Mouse (Mus musculus) left cerebral cortex, postnatal 25 days (tissue): ENCODE results near the gene Iglon5. TPM values are rescaled to one million over a fixed set of nuclear protein-coding genes. Genes with fewer than 3 reads are reported as not detected.
A peak's percentile ranks its signal among the peaks of the same experiment; 100 is the strongest.

ENCODE experiments used
- DNase-seq, 2 experiments: peaks; one replicate each; pipeline ENCODE4 v3.0.0; 2022; ENCODE audit warnings: low spot score in 2 of 2, mixed read lengths in 1 of 2
- intact Hi-C: fragments of 180-260 bp; cut with DNase I; formaldehyde crosslinking; loops from one replicate; pipeline ENCODE4 v1.15.1; 2025
- microRNA-seq, 2 experiments: library from miRNA; unstranded; fragments of <30 nt; microRNA quantifications; one replicate each; pipeline ENCODE4 v1.2.0; 2022
- total RNA-seq, 2 experiments: library from RNA; stranded (reverse); gene quantifications; 2 replicates each; pipeline ENCODE4 v1.2.3; 2021

Gene Iglon5
- total RNA-seq, 2 experiments from 2014 or later, result 28.4 to 28.9 TPM

DNA sequence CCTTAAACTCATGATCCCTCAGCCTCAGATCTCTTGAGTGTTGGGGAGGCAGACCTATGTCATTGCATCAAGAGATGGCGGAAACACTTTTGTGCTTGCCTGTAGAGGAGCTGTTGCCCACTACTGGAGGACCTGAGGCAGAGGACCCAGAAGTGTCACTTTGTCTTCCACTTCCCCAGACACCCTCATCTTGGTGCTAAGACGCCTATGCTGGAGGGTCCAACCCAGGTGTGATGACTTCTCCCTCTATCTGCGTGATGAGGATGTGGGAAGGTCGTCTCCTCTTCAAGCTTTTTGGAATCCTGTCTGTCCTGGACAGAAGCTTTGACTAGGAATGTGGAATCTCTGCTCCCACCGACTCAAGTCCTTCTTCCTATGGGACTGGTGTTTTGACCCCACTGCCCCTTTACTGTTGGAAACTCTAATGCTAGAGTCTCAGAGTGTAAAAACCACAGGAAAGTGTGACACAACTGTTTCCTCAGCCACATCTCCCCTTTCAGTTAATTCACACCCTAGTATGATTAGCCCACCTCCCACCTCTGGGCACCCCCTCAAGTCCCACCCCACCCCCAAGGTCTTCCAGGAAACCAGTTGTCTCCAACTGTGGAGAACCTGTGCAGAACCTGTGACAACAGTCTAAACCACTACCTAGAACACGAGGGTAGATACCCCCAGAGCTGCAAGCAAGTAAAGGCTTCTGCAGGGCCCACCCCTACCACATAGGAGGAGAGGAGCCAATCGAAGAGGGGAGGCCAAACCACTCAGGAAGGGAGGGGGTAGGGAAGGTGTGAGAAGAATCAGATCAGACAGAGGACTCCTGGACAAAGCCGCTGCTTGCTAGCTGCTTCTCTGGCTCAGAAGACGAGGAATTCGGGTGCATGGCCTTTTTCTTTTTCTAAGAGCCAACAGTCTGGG lies 53.3 kb downstream of the Iglon5 start, which contains the start of gene Nkg7:
TSS of gene Nkg7 (plus strand) at position 733 of the 915 bp plus-strand sequence.
- no peak for DNase-seq
- intact Hi-C loops, result no loop called here

GRCm38 (mm10) chr7:43434676-43435075 lies 55.2 kb downstream of the Iglon5 start:
- intact Hi-C loops, result no loop called here
- no peak for DNase-seq

DNA sequence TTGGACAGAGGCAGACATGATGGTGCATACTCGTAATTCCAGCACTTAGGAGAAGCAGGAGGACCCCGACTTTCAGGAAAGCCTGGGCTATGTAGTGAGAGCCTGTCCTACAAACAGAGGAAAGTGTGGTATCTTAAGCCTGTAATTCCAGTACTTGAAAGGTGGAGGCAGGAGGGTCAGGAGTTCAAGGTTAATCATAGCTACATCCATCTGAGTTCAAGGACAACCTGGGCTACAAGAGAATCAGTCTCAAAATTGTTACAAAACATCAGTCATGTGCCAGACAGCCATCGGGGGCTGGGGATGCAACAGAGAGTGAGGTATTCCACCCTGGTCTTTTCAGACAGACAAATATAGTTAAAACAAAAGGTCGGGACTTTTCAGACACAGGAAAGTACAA lies 57.0 kb downstream of the Iglon5 start:
- intact Hi-C loops, result no loop called here
- DNase-seq, result no peak

DNA sequence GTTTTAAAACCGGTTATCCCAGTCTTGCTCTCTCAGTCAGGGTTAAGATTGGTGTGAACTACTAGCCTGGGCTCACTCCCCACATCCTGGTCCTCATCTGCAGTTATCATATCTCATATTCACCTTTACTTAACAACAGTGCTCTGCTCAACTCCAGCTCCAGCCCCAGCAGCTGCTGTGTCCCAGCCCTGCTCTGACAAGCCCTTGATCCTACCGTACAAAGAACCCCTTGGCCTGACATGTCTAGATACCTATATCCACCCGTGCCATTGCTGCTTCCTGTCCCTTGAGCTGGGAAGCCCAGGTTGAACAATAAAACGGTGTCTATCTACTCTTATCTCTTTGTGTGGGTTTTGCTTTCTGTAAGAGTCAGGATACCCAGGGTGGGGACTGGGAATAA lies 60.4 kb downstream of the Iglon5 start:
- no peak for DNase-seq
- intact Hi-C loops, result no loop called here

DNA sequence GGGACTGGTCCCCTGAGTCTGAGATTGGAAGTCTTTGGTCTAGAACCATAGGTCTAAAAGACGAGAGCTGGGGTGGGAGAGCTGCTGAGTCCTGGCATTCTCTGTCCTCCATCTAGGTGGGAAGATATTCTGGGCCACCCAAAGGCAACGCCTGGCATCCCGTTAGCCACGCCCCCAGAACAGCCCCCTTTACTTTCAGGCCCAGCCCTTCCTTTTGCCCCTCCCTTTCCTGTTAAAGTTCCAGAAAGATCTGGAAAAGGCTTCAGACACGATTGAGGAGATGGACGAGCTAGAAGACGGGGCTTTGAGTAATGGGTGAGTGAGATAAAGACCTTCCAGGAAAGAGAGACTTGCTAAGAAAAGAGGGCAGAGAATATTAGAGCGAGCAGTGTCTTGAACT lies 62.5 kb downstream of the Iglon5 start, which contains the start of gene Lim2:
TSS of gene Lim2 (plus strand) at position 265 of the 400 bp plus-strand sequence.
- no peak for DNase-seq
- intact Hi-C loops, result no loop called here

GRCm38 (mm10) chr7:43423991-43424625 lies 65.8 kb downstream of the Iglon5 start:
- intact Hi-C loops, result loop anchor here (1.0 to 2.0 kb wide), 2 partner anchors 42 to 71 kb away; no protein-coding TSS in a partner anchor
- DNase-seq, result no peak

GRCm38 (mm10) chr7:43422995-43423617 lies 66.8 kb downstream of the Iglon5 start:
- intact Hi-C loops, result loop anchor here (1.0 to 2.0 kb wide), 2 partner anchors 43 to 72 kb away; no protein-coding TSS in a partner anchor
- peak; percentile 82 to 86 for DNase-seq

Small RNAs within 50 kb of the gene (microRNA-seq; reads per million reads assigned to microRNA genes)
- gene Mir7051, result 0 to 2.0 reads per million in 2 experiments

Other genes with a start within 250 kb of the Iglon5 start
- 10 to 100 TPM; 21.0 to 21.9 TPM for gene Zfp715, start 176.8 kb downstream of the Iglon5 start, total RNA-seq
- gene Siglecf, start 138.7 kb downstream of the Iglon5 start, total RNA-seq, result under 1 TPM; 0.34 to 0.44 TPM
- under 1 TPM in 1 of 2 experiments, not detected in 1; 0.69 TPM for gene Siglecg, start 81.9 kb downstream of the Iglon5 start, total RNA-seq
- not detected for gene Lim2, start 62.4 kb downstream of the Iglon5 start, total RNA-seq
- gene Nkg7, start 53.0 kb downstream of the Iglon5 start, total RNA-seq, result not detected
- gene Cldnd2, start 49.3 kb downstream of the Iglon5 start, total RNA-seq, result not detected
- 10 to 100 TPM; 52.2 to 59.1 TPM for gene Etfb, start 46.0 kb downstream of the Iglon5 start, total RNA-seq
- under 1 TPM in 1 of 2 experiments, not detected in 1; 0.53 TPM for gene Gm45233, start 45.9 kb downstream of the Iglon5 start, total RNA-seq
- 1 to 10 TPM; 2.0 to 2.8 TPM for gene Vsig10l, start 26.9 kb downstream of the Iglon5 start, total RNA-seq
- gene 4931406B18Rik, start 15.9 kb upstream of the Iglon5 start, total RNA-seq, result not detected
- gene Cd33, start 54.4 kb upstream of the Iglon5 start, total RNA-seq, result 1 to 10 TPM; 4.4 to 5.1 TPM
- 1 to 10 TPM; 3.8 to 4.7 TPM for gene Zfp658, start 72.2 kb upstream of the Iglon5 start, total RNA-seq
- gene Zfp719, start 89.5 kb upstream of the Iglon5 start, total RNA-seq, result 10 to 100 TPM; 15.0 to 17.1 TPM
- under 1 TPM in 1 of 2 experiments, not detected in 1; 0.37 TPM for gene Zfp819, start 117.1 kb upstream of the Iglon5 start, total RNA-seq
- gene Ceacam18, start 144.6 kb upstream of the Iglon5 start, total RNA-seq, result not detected
- gene Siglece, start 170.1 kb upstream of the Iglon5 start, total RNA-seq, result 1 to 10 TPM; 1.1 to 1.3 TPM
- gene Ctu1, start 181.9 kb upstream of the Iglon5 start, total RNA-seq, result 1 to 10 TPM; 7.5 to 8.7 TPM
- not detected for gene Klk14, start 200.3 kb upstream of the Iglon5 start, total RNA-seq
- not detected for gene Klk13, start 222.5 kb upstream of the Iglon5 start, total RNA-seq